In genomic region chr7:30477415-30478381, GRCm38 (mm10) we compare ENCODE assay signal across 8 mouse cellular contexts. TPM values are rescaled to one million over a fixed set of nuclear protein-coding genes. Genes with fewer than 3 reads are reported as not detected.
DNase-seq lines count a peak whose midpoint lies in the region; ATAC-seq and TF ChIP-seq lines count a peak whose summit lies in the region.

No protein-coding gene starts in this region.

- peak overlapping the region; percentile 33 for H3K4me2 ChIP-seq in neural tube, embryonic 11.5 days (ENCODE audit: low read depth)
- H3K4me2 ChIP-seq in neural tube, embryonic 12.5 days (replicated peaks): peak overlapping the region; percentile 59

- H3K9me3 ChIP-seq in neural tube, embryonic 11.5 days (ENCODE audit: control insufficient read depth, low read length): no peaks in the 10 kb centered on the region
- no peaks in the 10 kb centered on the region; the same call in 1 of the 2 replicates for H3K9me3 ChIP-seq in neural tube, embryonic 12.5 days

- no peak; the same call in 1 of the 2 replicates for ATAC-seq in neural tube, embryonic 11.5 days (ENCODE audit: insufficient read depth, low FRiP score, low TSS enrichment)
- peak; percentile 71; the same call in 1 of the 2 replicates for ATAC-seq in neural tube, embryonic 12.5 days (ENCODE audit: low FRiP score, low read depth)

- H3K4me3 ChIP-seq in neural tube, embryonic 11.5 days (ENCODE audit: low read depth, low read length): peak overlapping the region; percentile 19
- peak overlapping the region; percentile 36 for H3K4me3 ChIP-seq in left cerebral cortex, adult 2 months
- H3K4me3 ChIP-seq in neural tube, embryonic 12.5 days: peak overlapping the region; percentile 22

- 15% methylated on average over 27 of the region's 32 CpGs for WGBS in neural tube, embryonic 11.5 days
- 9% methylated on average over 28 of the region's 32 CpGs for WGBS in neural tube, embryonic 12.5 days

- H3K4me1 ChIP-seq in neural tube, embryonic 11.5 days (ENCODE audit: control insufficient read depth, insufficient read depth, low read length): no peaks in the 10 kb centered on the region
- 0 out of 2 replicates have a peak, but pooled peaks cover 5% of the 10 kb centered on the region for H3K4me1 ChIP-seq in neural tube, embryonic 12.5 days

- no peaks in the 10 kb centered on the region for H3K27me3 ChIP-seq in neural tube, embryonic 11.5 days (ENCODE audit: control insufficient read depth, insufficient read depth, low read length)
- H3K27me3 ChIP-seq in neural tube, embryonic 12.5 days (replicated peaks): no peaks in the 10 kb centered on the region

- no peak for TF ChIP-seq CTCF in left cerebral cortex, adult 2 months (IDR thresholded peaks at IDR 0.05)

- intact Hi-C loops in left cerebral cortex, adult 2 months (cut with DNase I): no loop called here

- H3K36me3 ChIP-seq in neural tube, embryonic 11.5 days (ENCODE audit: control insufficient read depth, insufficient read depth, low read length): no peaks in the 10 kb centered on the region
- H3K36me3 ChIP-seq in neural tube, embryonic 12.5 days: no peaks in the 10 kb centered on the region

- H3K9ac ChIP-seq in neural tube, embryonic 11.5 days (ENCODE audit: low read length): no peak overlapping the region
- peak overlapping the region; percentile 42; the same call in 1 of the 2 replicates for H3K9ac ChIP-seq in neural tube, embryonic 12.5 days

- peak; percentile 31 for DNase-seq in cerebellum, adult 11-12 months
- DNase-seq in cerebellum, postnatal 4 days (ENCODE audit: low spot score in 2 of 2): no peak
- peak; percentile 56 for DNase-seq in neural tube, embryonic 11.5 days (ENCODE audit: low spot score)
- no peak for DNase-seq in neural tube, embryonic 10.5 days (ENCODE audit: extremely low spot score, low spot score)
- peak; percentile 41 to 54 for DNase-seq in left cerebral cortex, adult 2 months (ENCODE audit: extremely low spot score in 1 of 2, low spot score in 2 of 2)
- no peak for DNase-seq in urinary bladder, postnatal 36 days (ENCODE audit: low spot score in 2 of 2)
- no peak for DNase-seq in Muller cell, postnatal 12 days (ENCODE audit: inconsistent ontology term)

- H3K27ac ChIP-seq in neural tube, embryonic 11.5 days (ENCODE audit: low read depth, low read length): no peak overlapping the region
- no peak overlapping the region; the same call in 1 of the 2 replicates for H3K27ac ChIP-seq in left cerebral cortex, adult 2 months
- peak overlapping the region; percentile 17; the same call in 1 of the 2 replicates for H3K27ac ChIP-seq in neural tube, embryonic 12.5 days

RNA-seq across cellular contexts. Expression of gene Prodh2, which starts 15.7 kb away (rescaled TPM):
- not detected in 2 replicates for polyA plus RNA-seq in neural tube, embryonic 11.5 days (2014; fragmentation: Nextera tagmentation; extraction: Ambion mirVana)
- total RNA-seq in left cerebral cortex, adult 2 months (2021): not detected
- not detected in 2 replicates for polyA plus RNA-seq in neural tube, embryonic 12.5 days (2016; fragmentation: Nextera tagmentation; extraction: Ambion mirVana)

RNA-seq across cellular contexts. Expression of gene Nphs1, which starts 19.6 kb away (rescaled TPM):
- polyA plus RNA-seq in neural tube, embryonic 11.5 days (2014; fragmentation: Nextera tagmentation; extraction: Ambion mirVana): 1.8 and 3.4 TPM in 2 replicates
- total RNA-seq in left cerebral cortex, adult 2 months (2021): 1 to 10 TPM in 1 of 2 experiments, under 1 TPM in 1; 0.79 to 1.1 TPM
- polyA plus RNA-seq in neural tube, embryonic 12.5 days (2016; fragmentation: Nextera tagmentation; extraction: Ambion mirVana): 2.0 and 3.3 TPM in 2 replicates

RNA-seq across cellular contexts. Expression of gene Kirrel2, which starts 20.2 kb away (rescaled TPM):
- polyA plus RNA-seq in neural tube, embryonic 11.5 days (2014; fragmentation: Nextera tagmentation; extraction: Ambion mirVana): 19.0 and 19.6 TPM in 2 replicates
- 10 to 100 TPM; 11.0 to 11.9 TPM for total RNA-seq in left cerebral cortex, adult 2 months (2021)
- 13.5 and 14.6 TPM in 2 replicates for polyA plus RNA-seq in neural tube, embryonic 12.5 days (2016; fragmentation: Nextera tagmentation; extraction: Ambion mirVana)

RNA-seq across cellular contexts. Expression of gene Aplp1, which starts 32.4 kb away (rescaled TPM):
- 150 and 165 TPM in 2 replicates for polyA plus RNA-seq in neural tube, embryonic 11.5 days (2014; fragmentation: Nextera tagmentation; extraction: Ambion mirVana)
- 1,000 to 10,000 TPM; 1,205 to 1,260 TPM for total RNA-seq in left cerebral cortex, adult 2 months (2021)
- 368 and 386 TPM in 2 replicates for polyA plus RNA-seq in neural tube, embryonic 12.5 days (2016; fragmentation: Nextera tagmentation; extraction: Ambion mirVana)

RNA-seq across cellular contexts. Expression of gene Nfkbid, which starts 56.2 kb away (rescaled TPM):
- polyA plus RNA-seq in neural tube, embryonic 11.5 days (2014; fragmentation: Nextera tagmentation; extraction: Ambion mirVana): 0.84 and 0.99 TPM in 2 replicates
- total RNA-seq in left cerebral cortex, adult 2 months (2021): 1 to 10 TPM; 3.9 to 5.1 TPM
- polyA plus RNA-seq in neural tube, embryonic 12.5 days (2016; fragmentation: Nextera tagmentation; extraction: Ambion mirVana): 1.4 and 2.1 TPM in 2 replicates

Comparison
In these comparisons a context has a peak if more than half of its experiments do, and no peak if none do; other contexts are left out.
1. DNase-seq: peak in cerebellum, adult 11-12 months (single experiment), neural tube, embryonic 11.5 days (single experiment) and left cerebral cortex, adult 2 months (2 of 2); none in cerebellum, postnatal 4 days (0 of 2), neural tube, embryonic 10.5 days (single experiment), urinary bladder, postnatal 36 days (0 of 2) and Muller cell, postnatal 12 days (single experiment).
2. Peak in every context shown above with its lines, with median percentiles within 50 percentile points of each other: H3K4me3 ChIP-seq.